Mouse (Mus musculus): ENCODE measurements at regions not wholly inside any gene's neighbourhood (a gene's known extent, or its start where the extent isn't known, plus 50 kb on each side); places are given as distances from the start of the nearest gene placed in this dataset.
A peak's percentile ranks its signal among the peaks of the same experiment; 100 is the strongest.

GRCm38 (mm10) chr14:64511300-64511699 is 407.2 kb downstream of the Prss52 start:
- no peak for DNase-seq

GRCm38 (mm10) chr14:64512726-64513125 is 408.6 kb downstream of the Prss52 start:
- no peak for DNase-seq

GRCm38 (mm10) chr14:64517584-64518195 is 413.6 kb downstream of the Prss52 start:
- no peak for DNase-seq

- DNase-seq: no peak
Measured at GRCm38 (mm10) chr14:64524641-64525040, 420.6 kb downstream of the Prss52 start.

- DNase-seq: no peak
Measured at GRCm38 (mm10) chr14:64525302-64526078, 421.4 kb downstream of the Prss52 start.

- DNase-seq: no peak
Measured at GRCm38 (mm10) chr14:64530541-64530940, 426.5 kb downstream of the Prss52 start.

- no peak for DNase-seq
Measured at GRCm38 (mm10) chr14:64531221-64531949, 427.3 kb downstream of the Prss52 start.

GRCm38 (mm10) chr14:64532351-64532750 is 428.3 kb downstream of the Prss52 start:
- DNase-seq: no peak

GRCm38 (mm10) chr14:64533591-64534151 is 429.6 kb downstream of the Prss52 start:
- DNase-seq: no peak

- DNase-seq: no peak
Measured at GRCm38 (mm10) chr14:64534194-64534593, 430.1 kb downstream of the Prss52 start.

GRCm38 (mm10) chr14:64539436-64539835 is 435.4 kb downstream of the Prss52 start:
- no peak for DNase-seq

GRCm38 (mm10) chr14:64545056-64545455 is 441.0 kb downstream of the Prss52 start:
- no peak for DNase-seq

- DNase-seq: peak; percentile 58 to 60
Measured at GRCm38 (mm10) chr14:64546787-64547186, 442.7 kb downstream of the Prss52 start.

- DNase-seq: no peak
Measured at GRCm38 (mm10) chr14:64552951-64553350, 448.9 kb downstream of the Prss52 start.

GRCm38 (mm10) chr14:64556042-64556441 is 452.0 kb downstream of the Prss52 start:
- DNase-seq: no peak

- DNase-seq: no peak
Measured at GRCm38 (mm10) chr14:64557453-64557852, 453.4 kb downstream of the Prss52 start.

- DNase-seq: peak in 1 of 2 experiments; percentile 17
Measured at GRCm38 (mm10) chr14:64568689-64569088, 464.6 kb downstream of the Prss52 start.

- DNase-seq: no peak
Measured at GRCm38 (mm10) chr14:64570951-64571350, 466.9 kb downstream of the Prss52 start.

- no peak for DNase-seq
Measured at GRCm38 (mm10) chr14:64572756-64573155, 468.7 kb downstream of the Prss52 start.

- DNase-seq: no peak
Measured at GRCm38 (mm10) chr14:64573773-64574172, 469.7 kb downstream of the Prss52 start.

- no peak for DNase-seq
Measured at GRCm38 (mm10) chr14:64574277-64574676, 470.2 kb downstream of the Prss52 start.

- no peak for DNase-seq
Measured at GRCm38 (mm10) chr14:64574773-64575172, 470.7 kb downstream of the Prss52 start.

- DNase-seq: no peak
Measured at GRCm38 (mm10) chr14:64575954-64576353, 471.9 kb downstream of the Prss52 start.

All from kidney, postnatal 25 days (tissue).